Mouse (Mus musculus): Measurements from ENCODE around the gene Ifit2. TPM values are rescaled to one million over a fixed set of nuclear protein-coding genes. Genes with fewer than 3 reads are reported as not detected.
"Not testable (repeated sequence)": the region's sequence is repeated elsewhere in the genome, so short reads cannot be mapped to it uniquely, and the experiment has no call there.

The Ifit2 gene
- polyA plus RNA-seq, 1 experiment: 7.3 TPM

DNA sequence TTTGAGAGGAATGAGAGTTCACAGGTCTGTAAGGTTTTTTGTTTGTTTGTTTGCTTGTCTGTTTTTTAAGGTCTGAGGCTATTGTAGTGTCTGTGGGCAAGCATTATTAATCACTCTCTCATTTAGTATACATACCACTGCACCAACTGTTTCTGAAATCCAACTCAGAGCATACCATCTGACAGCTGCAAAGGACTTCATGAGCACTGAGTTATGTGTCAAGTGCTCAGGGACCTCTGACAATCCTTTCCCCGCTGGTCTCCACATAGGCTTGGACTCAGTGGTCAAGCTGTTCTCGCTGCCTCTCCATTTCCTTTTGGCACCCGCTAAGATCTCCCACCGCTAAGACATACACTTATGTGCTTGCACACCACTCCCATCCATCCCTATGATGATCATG, 4.3 kb upstream of the Ifit2 start:
- DNase-seq (ENCODE audit: extremely low spot score in 1 of 2, low spot score in 1 of 2): no peak

DNA sequence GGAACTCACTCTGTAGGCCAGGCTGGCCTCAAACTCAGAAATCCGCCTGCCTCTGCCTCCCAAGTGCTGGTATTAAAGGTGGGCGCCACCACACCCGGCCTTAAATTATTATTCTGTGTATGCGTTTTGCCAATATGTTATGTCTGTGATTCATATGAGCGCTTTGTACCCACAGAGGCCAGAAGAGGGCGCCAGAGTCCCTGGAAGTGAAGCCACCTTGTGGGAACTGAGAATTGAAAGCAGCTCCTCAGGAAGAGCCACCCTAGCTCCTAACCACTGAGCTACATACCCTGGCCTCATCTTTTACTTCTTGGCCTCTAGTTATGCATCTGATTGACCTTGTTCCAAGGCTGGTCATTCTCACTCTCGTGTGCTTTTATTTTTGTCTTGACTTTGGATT, 2.5 kb upstream of the Ifit2 start:
- peak; percentile 49 to 89 for DNase-seq (ENCODE audit: extremely low spot score in 1 of 2, low spot score in 1 of 2)

DNA sequence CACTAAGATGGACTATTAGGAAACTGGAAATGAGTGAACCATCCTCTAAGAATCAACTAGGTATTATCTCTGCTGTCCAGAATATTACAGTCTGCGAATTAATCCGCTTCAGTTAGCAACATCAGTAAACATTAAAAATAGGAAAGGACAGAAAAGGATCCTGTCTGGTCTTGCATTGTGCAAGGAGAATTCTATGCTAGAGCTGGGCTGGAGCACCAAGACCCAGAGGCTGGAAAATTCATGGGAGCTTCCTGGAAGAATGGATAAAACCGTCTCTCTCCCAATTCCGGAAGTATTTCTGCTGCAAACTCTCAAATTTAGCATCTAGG, 325 bp upstream of the Ifit2 start:
- no peak for DNase-seq (ENCODE audit: extremely low spot score in 1 of 2, low spot score in 1 of 2)

DNA sequence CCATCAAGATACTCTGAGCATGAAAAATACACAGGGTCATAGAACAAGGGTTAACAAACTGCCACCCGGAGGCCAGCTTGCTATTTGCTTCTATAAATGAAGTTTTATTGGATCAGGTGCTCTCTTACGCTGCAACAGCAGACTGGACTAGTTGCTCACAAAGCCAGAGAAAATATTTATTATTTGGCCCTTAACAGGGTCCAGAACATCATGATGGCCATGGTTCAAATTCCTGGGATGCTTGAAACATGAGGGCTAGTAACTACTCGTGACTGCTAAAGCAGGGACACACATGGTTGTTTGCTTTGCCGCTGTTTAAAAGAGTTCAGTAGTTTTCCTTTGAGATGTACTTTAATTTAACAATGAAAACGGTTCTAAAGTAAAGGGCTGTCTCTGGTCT, 1.5 kb downstream of the Ifit2 start:
- DNase-seq (ENCODE audit: extremely low spot score in 1 of 2, low spot score in 1 of 2): no peak

DNA sequence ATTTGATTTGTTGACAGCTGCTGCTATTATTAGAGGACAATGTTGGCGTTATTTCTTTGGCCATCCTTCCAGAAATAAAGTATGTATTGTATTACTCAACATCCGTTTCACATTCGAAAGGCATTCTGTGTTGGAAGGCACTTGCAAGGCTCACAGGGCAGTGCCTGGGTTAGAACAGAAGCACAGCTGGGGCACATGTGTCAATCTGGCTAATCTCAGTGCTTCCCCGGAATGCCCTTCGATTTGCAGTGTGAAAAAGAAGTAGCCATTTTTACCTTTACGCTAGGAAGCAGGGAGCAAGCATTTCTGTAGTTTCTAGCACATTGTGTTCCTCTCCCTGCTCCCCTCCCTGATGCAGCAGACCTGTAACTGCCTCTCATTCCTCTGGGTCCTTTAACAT, 2.5 kb downstream of the Ifit2 start:
- no peak for DNase-seq (ENCODE audit: extremely low spot score in 1 of 2, low spot score in 1 of 2)

DNA sequence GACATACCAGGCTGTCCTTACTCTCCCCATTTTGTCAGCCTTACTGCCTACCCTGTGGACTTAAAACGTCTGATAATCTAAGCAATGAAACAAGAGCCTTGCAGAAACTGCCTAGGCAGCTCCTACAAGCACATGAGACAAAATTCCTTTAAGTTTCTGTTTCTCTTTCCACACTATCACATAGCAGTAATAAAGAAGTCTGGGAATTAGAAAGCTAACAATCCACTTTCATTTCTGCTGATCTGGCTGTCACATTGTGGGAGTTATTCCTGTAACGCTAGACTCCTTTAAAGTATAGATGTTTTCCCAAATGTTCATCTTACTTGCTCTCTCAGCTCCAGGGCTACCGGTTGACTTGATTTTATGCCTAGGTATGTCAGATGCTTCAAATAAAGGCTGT, 3.0 kb downstream of the Ifit2 start:
- DNase-seq (ENCODE audit: extremely low spot score in 1 of 2, low spot score in 1 of 2): no peak

DNA sequence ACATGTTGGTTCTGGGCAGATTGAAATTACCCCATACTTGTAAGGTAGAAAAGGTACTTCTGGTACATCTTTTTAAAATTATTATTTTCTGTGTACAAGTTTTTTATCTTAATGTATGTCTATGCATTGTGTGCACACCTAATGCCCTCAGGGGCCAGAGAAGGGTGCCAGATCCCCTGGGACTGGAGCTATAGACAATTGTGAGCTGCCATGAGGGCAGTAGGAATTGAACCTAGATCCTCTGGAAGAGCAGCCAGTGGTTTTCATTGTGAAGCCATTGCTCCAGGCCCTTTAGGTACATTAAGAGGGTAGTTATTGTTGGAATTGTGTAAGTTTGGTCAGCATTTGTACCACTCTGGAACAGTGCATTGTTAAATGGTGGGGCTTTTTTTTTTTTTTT, 3.6 kb downstream of the Ifit2 start:
- no peak for DNase-seq (ENCODE audit: extremely low spot score in 1 of 2, low spot score in 1 of 2)

DNA sequence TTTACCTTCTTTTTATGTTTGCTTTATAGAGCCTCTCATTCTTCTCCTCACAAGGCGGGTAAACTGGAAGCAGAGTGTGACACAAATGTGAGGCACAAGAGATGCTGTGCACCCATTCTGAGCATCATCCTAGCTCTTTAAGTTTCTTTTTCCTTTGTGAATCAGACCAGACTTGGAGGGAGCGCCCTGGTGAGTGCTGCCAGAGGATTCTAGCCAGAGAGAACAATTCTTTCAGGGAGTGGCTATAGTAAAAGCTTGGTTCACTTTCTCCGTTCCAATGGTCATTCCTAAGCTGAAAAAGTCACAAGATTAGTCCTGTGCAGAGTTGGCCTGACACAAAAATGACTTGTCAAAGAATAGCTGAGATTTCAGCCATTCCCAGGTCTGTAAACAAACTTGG, 6.1 kb downstream of the Ifit2 start:
- no peak for DNase-seq (ENCODE audit: extremely low spot score in 1 of 2, low spot score in 1 of 2)

DNA sequence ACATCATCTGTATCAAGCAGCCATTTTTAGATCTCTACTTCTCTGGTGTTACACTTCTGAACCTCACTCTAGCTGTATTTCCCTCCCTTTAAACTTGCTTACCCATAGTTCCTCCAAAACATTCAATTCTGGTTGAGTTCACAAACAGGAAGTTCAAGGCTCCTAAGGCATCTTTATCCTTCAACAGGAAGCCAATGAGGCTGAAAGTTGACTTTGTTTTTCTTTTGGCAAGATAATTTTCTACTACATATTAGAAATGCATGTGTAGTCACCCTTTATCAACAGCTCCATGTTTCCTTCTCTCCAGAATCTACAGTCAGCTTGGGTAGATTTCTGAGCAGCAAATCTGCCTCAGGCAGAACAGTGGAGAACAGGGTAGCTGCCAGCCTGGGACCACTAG, 12.1 kb downstream of the Ifit2 start:
- DNase-seq (ENCODE audit: extremely low spot score in 1 of 2, low spot score in 1 of 2): no peak

DNA sequence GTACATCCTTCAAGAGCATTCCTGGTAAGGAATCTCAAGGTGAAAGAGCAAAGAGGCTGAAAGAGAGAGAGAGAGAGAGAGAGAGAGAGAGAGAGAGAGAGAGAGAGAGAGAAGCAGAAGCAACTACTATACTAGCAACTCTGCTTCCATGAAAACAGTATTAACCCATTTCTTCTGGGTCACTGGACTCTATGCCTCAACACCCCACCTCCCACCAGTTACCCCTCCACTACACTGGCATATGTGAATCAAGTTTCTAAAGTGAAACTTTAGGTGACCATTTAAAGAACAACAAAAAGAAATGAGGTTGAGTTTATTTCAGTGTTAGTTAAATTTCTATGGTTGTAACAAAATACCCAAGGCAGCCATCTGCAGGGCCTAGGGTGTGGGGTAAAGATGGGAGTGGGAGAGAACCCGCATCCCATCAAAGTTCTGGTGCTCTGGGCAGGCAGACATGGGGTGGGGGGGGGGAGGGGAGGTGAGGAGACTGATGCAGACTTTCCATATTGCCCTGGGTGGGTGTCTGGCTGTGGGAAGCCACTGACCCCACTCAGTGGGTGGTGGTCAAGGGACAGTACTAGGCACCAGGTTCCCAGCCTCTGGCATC, 15.8 kb downstream of the Ifit2 start:
- DNase-seq (ENCODE audit: extremely low spot score in 1 of 2, low spot score in 1 of 2): no peak

DNA sequence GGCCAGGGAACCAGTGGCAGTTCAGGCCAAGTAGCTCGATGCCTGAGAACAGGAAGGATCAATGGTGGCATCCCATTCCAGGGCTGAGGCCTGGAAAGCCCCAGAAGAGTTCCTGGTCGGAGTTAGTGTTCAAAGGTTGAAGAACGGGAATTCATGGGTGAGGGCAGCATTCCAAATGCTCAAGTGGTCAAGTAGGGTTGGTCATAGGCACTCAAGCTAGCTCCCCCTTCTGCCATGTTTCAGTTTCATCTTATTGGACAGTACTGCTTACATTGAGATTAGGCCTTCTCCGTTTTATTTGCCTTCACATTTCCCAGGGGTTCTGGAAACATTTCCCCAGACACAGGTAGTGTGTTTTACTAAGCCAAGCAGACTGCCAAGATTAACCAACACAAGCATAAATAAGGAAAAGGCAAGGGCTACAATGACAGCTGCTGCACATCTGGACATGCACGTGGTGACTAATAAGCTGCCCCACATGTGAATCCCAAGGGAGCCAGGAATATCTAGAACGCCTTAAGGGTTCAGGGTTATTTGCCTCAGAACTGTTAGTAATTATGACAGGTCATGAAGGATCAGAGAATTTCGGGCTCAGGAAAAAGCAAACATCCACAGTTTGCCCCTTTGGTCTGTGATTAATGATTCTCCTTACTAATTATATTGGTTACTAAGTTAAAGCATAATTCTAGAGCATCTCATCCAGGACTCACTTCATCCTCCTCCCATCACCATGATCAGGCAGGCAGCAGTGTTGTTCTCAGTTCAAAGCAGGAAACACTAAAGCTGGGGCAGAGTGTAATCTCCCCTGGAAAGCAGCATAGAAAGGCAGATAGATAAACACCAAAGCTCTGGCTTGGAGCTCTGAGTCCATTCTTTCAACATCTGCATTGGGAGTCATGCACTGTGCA, 18.7 kb downstream of the Ifit2 start:
- DNase-seq (ENCODE audit: extremely low spot score in 1 of 2, low spot score in 1 of 2): no peak

DNA sequence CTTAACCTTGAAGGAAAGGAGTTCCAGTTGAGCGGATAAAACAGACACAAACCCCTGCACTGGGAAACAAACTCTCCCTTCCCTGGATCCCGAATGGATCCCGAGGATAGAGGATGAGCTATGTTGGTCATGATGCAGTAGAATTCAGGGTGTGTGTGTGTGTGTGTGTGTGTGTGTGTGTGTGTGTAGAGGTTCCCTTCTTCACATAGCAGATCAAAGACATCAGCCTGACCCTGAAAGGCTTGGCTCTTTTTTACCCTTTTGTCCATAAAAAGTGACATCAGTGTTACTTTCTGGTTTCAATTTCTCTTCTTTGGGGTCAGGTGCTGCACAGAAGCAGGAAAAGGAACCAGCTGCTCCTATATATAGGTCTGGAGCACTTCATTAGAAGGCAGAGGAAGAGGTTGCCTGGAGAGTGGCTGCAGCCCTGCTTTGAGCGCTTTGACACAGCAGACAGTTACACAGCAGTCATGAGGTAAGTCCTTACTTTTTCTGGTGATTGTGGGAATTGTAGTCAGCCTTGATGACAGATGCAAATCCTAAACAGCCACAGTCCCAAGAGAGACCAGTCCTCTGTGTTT, 19.5 kb downstream of the Ifit2 start:
- DNase-seq (ENCODE audit: extremely low spot score in 1 of 2, low spot score in 1 of 2): no peak

DNA sequence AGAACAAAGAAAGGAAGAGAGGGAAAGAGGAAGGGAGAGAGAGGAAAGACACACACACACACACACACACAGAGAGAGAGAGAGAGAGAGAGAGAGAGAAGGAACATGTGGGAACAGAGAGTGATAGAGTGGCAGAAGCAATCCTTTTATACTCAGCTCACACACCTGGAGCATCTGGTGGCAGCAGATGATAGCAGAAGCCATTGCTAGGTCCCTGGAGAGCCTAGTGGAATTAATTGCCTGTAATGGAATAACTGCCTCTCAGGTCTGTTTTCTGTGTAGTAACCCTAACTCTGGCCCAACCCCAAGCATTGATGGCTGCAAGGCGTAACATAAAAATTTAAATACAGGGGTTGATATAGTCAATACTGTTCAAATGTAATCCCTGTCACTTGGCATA, 20.6 kb downstream of the Ifit2 start:
- DNase-seq (ENCODE audit: extremely low spot score in 1 of 2, low spot score in 1 of 2): no peak

DNA sequence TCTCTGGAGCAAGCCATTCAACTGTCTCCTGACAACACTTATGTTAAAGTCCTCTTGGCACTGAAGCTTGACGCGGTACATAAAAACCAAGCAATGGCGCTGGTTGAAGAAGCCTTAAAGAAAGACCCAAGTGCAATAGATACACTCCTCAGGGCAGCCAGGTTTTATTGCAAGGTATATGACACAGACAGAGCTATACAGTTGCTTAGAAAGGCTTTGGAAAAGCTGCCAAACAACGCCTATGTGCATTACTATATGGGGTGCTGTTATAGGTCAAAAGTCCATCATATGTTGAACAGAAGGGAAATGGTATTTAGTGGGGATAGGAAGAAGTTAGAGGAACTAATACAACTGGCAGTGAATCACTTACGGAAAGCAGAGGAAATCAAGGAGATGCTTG, 23.2 kb downstream of the Ifit2 start:
- DNase-seq (ENCODE audit: extremely low spot score in 1 of 2, low spot score in 1 of 2): no peak

DNA sequence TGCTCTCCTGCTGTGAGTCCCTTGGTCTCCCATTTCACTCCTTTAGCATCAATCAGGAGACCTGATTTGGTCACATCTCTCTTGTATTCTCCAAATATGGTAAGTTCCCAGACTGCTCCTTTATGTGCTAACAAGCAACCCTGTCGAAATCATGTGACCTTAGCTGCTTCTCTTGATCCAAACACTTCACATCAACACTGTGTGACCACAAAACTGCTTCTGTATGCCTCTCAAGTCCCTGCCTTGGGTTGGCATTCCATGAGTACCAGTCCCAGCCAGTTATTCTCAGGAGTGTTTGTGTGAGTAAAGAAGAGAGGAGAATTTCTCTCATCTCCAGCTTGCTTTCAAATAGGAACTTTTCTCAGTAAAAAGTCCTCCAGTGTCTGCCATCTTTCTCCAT, 26.6 kb downstream of the Ifit2 start:
- DNase-seq (ENCODE audit: extremely low spot score in 1 of 2, low spot score in 1 of 2): no peak

DNA sequence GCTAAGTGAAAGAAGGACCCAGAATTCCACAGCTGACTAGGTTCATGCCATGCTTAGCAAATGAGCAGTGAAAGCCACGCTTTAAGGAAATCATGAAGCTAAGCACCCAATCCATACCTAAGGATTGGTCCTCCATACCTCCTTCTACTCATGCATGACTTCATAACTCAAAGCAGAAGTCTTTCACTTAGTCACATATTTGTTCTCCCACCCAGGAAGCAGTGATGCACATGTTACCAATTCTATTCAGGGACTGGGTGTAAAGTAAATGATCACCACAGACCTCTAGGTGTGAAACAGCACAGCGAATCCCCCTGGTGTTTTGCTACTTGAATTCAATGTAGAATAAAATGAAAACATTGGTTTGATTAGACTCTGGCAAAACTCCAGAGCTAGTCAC, 32.2 kb downstream of the Ifit2 start:
- DNase-seq (ENCODE audit: extremely low spot score in 1 of 2, low spot score in 1 of 2): not testable (repeated sequence)

DNA sequence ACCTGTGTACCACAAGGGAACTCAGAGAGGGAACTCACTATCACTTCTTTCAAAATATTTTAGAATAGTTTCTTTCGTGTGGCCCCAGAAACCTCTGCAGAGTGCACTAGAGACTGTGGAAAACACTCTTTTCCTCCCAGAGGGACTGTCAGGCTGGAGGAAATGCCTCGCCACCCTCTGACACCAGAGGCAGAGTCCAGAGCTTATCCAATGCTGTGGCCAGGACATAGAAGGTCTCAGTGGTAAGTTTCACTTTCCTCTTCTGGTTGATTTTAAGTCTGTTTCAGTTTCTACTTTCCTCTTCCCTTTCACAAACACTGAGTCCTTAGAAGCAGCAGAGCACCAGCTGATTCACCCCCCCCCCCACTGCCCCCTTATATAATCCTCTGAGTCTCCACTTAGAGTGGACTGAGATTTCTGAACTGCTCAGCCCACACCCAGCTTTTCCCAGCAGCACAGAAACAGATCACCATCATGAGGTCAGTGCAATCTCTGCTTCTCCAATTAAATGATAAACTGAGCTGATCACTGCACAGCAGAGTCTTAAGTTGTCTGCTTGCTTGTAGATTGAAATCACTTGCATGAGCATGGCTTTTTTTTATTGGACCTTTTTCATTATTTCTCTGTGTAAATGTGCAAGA, 32.8 kb downstream of the Ifit2 start, which contains the start of gene Ifit3:
Ifit3 (plus strand) TSS at position 406 of the 641 bp plus-strand sequence.
- not testable (repeated sequence) for DNase-seq (ENCODE audit: extremely low spot score in 1 of 2, low spot score in 1 of 2)

DNA sequence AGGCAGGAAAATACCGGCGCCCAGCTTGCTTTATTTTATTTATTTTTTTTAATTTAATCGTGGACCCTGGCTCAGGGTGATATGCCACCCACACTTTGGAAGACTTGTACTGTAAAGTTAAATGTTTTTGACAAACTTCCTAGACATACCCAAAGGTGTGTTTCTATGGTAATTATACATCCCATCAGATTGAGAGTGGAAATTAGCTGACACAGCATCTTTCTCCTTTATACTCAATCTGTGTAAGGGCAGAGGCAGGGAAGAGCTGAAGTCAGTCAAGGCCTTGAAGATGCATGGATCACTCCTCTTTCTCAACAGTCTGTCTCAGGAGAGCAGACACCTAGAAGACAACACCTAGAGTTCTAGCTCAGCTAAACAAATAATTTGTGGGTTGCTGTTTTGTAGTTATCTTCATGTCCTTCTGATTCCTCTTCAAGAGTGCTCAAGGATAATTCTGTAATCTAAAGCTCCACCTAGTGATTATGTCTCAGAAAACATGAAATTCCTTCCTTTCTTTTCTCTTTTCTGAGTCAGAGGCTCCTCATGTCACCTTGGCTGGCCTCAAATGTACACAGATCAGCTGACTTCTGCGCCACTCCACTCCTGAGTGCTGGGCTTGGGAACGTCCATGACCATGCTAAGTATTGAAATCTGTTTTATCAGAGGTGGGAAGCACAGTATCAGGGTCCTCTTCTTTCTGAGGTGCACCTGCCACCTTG, 35.4 kb downstream of the Ifit2 start:
- not testable (repeated sequence) for DNase-seq (ENCODE audit: extremely low spot score in 1 of 2, low spot score in 1 of 2)

DNA sequence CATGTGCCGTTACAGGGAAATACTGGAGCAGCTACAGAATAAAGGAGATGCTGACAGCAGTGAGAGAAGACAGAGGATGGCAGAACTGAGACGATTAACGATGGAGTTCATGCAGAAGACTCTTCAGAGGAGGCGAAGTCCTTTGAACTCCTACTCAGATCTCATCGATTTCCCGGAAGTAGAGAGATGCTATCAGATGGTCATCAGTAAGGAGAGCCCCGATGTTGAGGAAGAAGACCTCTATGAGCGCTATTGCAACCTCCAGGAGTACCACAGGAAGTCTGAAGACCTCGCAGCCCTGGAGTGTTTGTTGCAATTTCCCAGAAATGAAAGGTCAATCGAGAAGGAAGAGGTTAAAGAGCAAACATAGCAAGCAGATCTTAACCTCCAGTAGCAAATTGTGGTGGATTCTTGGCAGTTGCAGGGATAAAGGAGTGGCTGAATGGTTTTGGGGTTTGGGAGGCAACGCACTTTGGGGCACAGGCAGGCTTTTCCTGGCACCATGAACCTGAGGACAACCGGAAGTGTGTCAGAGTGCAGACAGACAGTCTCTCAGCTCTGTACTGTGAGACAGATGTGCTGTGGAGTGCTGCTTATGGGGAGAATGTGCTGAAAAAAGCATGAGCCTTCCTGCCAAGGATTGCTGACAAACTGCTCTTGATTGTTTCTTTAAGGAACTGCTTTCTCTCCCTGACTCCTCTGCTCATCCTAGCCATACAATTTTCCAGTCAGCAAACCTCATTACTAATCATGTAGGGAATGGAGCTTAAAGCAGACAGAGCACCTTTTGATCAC, 37.6 kb downstream of the Ifit2 start:
- DNase-seq (ENCODE audit: extremely low spot score in 1 of 2, low spot score in 1 of 2): peak in 1 of 2 experiments; percentile 33

DNA sequence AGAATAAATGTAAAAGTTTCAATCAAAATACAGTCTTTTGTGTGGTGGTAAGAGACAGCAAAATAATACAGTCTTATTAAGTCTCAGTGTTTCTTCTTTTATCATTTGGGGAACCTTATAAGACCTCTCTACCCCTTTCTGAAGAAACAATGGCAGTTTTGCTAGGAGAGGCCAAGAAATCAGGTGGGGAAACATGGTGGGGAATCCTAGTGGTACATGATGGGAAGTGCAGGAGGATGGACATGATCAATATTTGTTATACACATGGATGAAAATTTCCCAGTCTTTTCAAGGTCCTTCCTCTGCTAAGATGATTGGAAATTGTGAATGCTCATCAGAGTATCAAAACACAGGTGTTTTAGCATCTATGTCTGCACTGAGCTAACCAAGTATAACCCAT, 38.5 kb downstream of the Ifit2 start:
- DNase-seq (ENCODE audit: extremely low spot score in 1 of 2, low spot score in 1 of 2): no peak

Data from frontal cortex, adult 2 months (tissue).